In genomic region chr1:106650427-106650826, GRCm38 (mm10) we compare ENCODE assay signal across 25 mouse cellular contexts.
DNase-seq lines count a peak whose midpoint lies in the region; ATAC-seq and TF ChIP-seq lines count a peak whose summit lies in the region.
"Had no signal": no experiment of that assay in that cellular context is flagged by ENCODE, and none has a peak within 500 bp of the region (broad histone marks: within the 10 kb centered on the region; RNA-seq: fewer than 3 reads in every experiment).

No protein-coding gene starts in this region.

- no peak for DNase-seq in forebrain, postnatal 0 days
- no peak for DNase-seq in heart, adult 9 months (ENCODE audit: low spot score in 2 of 2)
- no peak for DNase-seq in embryonic facial prominence, embryonic 10.5 days (ENCODE audit: low spot score)
- no peak for DNase-seq in adipocyte (ENCODE audit: low spot score)
- DNase-seq in left cerebral cortex, postnatal 25 days (ENCODE audit: low spot score in 2 of 2): no peak
- DNase-seq: adrenal gland, postnatal 10 days; cerebellum, adult 11 months; cerebellum, adult 2 months; cerebellum, adult 9-11 months; cerebellum, postnatal 25 days; gastrocnemius, postnatal 10 days; heart, adult 11 months; heart, postnatal 36 days; kidney, adult 18-20 months had no signal

- 86% methylated on average over 4 of the region's 4 CpGs for WGBS in forebrain, postnatal 0 days
- WGBS in forebrain, embryonic 15.5 days: 79% methylated on average over 4 of the region's 4 CpGs
- WGBS in heart, embryonic 15.5 days: 71% methylated on average over 4 of the region's 4 CpGs
- 85% methylated on average over 4 of the region's 4 CpGs for WGBS in embryonic facial prominence, embryonic 10.5 days

- no peak overlapping the region for H3K9ac ChIP-seq in forebrain, postnatal 0 days
- no peak overlapping the region for H3K9ac ChIP-seq in forebrain, embryonic 15.5 days (replicated peaks)
- no peak overlapping the region for H3K9ac ChIP-seq in heart, embryonic 15.5 days
- H3K9ac ChIP-seq: forebrain, embryonic 13.5 days; heart, embryonic 13.5 days; hindbrain, embryonic 13.5 days; intestine, embryonic 15.5 days had no signal

- H3K9me3 ChIP-seq in forebrain, postnatal 0 days (ENCODE audit: low read length): no peaks in the 10 kb centered on the region
- H3K9me3 ChIP-seq in forebrain, embryonic 15.5 days: no peaks in the 10 kb centered on the region
- H3K9me3 ChIP-seq in heart, embryonic 15.5 days (replicated peaks): no peaks in the 10 kb centered on the region
- no peaks in the 10 kb centered on the region for H3K9me3 ChIP-seq in embryonic facial prominence, embryonic 10.5 days
- H3K9me3 ChIP-seq: forebrain, embryonic 10.5 days; forebrain, embryonic 13.5 days; heart, embryonic 13.5 days; hindbrain, embryonic 10.5 days; hindbrain, embryonic 13.5 days; intestine, embryonic 15.5 days had no signal

- H3K36me3 ChIP-seq in forebrain, postnatal 0 days (ENCODE audit: insufficient read depth): no peaks in the 10 kb centered on the region
- no peaks in the 10 kb centered on the region for H3K36me3 ChIP-seq in forebrain, embryonic 15.5 days
- no peaks in the 10 kb centered on the region for H3K36me3 ChIP-seq in heart, embryonic 15.5 days
- H3K36me3 ChIP-seq in embryonic facial prominence, embryonic 10.5 days (replicated peaks): no peaks in the 10 kb centered on the region
- H3K36me3 ChIP-seq: forebrain, embryonic 10.5 days; heart, embryonic 13.5 days; hindbrain, embryonic 10.5 days; hindbrain, embryonic 13.5 days; intestine, embryonic 15.5 days had no signal

- H3K4me1 ChIP-seq in forebrain, postnatal 0 days (ENCODE audit: insufficient read depth): no peaks in the 10 kb centered on the region
- H3K4me1 ChIP-seq in forebrain, embryonic 15.5 days: no peaks in the 10 kb centered on the region
- H3K4me1 ChIP-seq in heart, embryonic 15.5 days (replicated peaks): peaks cover 15% of the 10 kb centered on the region
- H3K4me1 ChIP-seq in embryonic facial prominence, embryonic 10.5 days: peaks cover 6% of the 10 kb centered on the region; the same call in 1 of the 2 replicates
- H3K4me1 ChIP-seq: intestine, embryonic 15.5 days had no signal

- H3K4me3 ChIP-seq in forebrain, postnatal 0 days (ENCODE audit: low read depth, low read length): no peak overlapping the region
- no peak overlapping the region for H3K4me3 ChIP-seq in forebrain, embryonic 15.5 days
- H3K4me3 ChIP-seq in heart, embryonic 15.5 days: no peak overlapping the region
- no peak overlapping the region for H3K4me3 ChIP-seq in embryonic facial prominence, embryonic 10.5 days
- H3K4me3 ChIP-seq: forebrain, embryonic 10.5 days; forebrain, embryonic 13.5 days; heart, embryonic 13.5 days; hindbrain, embryonic 10.5 days; hindbrain, embryonic 13.5 days; intestine, embryonic 15.5 days had no signal

- H3K4me2 ChIP-seq in forebrain, postnatal 0 days (ENCODE audit: low read depth): no peak overlapping the region
- no peak overlapping the region for H3K4me2 ChIP-seq in forebrain, embryonic 15.5 days (replicated peaks)
- no peak overlapping the region for H3K4me2 ChIP-seq in heart, embryonic 15.5 days
- H3K4me2 ChIP-seq: forebrain, embryonic 13.5 days; heart, embryonic 13.5 days; hindbrain, embryonic 13.5 days; intestine, embryonic 15.5 days had no signal

- TF ChIP-seq CTCF in forebrain, postnatal 0 days (IDR thresholded peaks at IDR 0.05; ENCODE audit: low read depth): no peak

- H3K27ac ChIP-seq in forebrain, postnatal 0 days (ENCODE audit: low read depth, low read length): 0 out of 2 replicates have a peak overlapping the region, but pooled peaks have one; percentile 21
- no peak overlapping the region for H3K27ac ChIP-seq in forebrain, embryonic 15.5 days (replicated peaks)
- no peak overlapping the region for H3K27ac ChIP-seq in heart, embryonic 15.5 days
- H3K27ac ChIP-seq in embryonic facial prominence, embryonic 10.5 days (replicated peaks): peak overlapping the region; percentile 24; the same call in 1 of the 2 replicates
- H3K27ac ChIP-seq: forebrain, embryonic 10.5 days; forebrain, embryonic 13.5 days; heart, embryonic 13.5 days; hindbrain, embryonic 10.5 days; hindbrain, embryonic 13.5 days; intestine, embryonic 15.5 days had no signal

- intact Hi-C loops in left cerebral cortex, postnatal 25 days (cut with DNase I): no loop called here

- ATAC-seq in forebrain, postnatal 0 days: no peak
- ATAC-seq in forebrain, embryonic 15.5 days (replicated peaks): no peak
- ATAC-seq in heart, embryonic 15.5 days (replicated peaks; ENCODE audit: insufficient number of reproducible peaks, insufficient read depth, low FRiP score, low read depth): 0 out of 2 replicates have a peak, but pooled peaks have one; percentile 31
- peak; percentile 15 for ATAC-seq in CD4-positive, CD25-positive, alpha-beta regulatory T cell, adult 4 months
- ATAC-seq: activated CD4-positive, CD25-positive, alpha-beta regulatory T cell, adult 4 months; forebrain, embryonic 13.5 days; hindbrain, embryonic 16.5 days; intestine, embryonic 15.5 days had no signal

- H3K27me3 ChIP-seq in forebrain, postnatal 0 days (ENCODE audit: insufficient read depth, low read length): no peaks in the 10 kb centered on the region
- H3K27me3 ChIP-seq in forebrain, embryonic 15.5 days: no peaks in the 10 kb centered on the region
- H3K27me3 ChIP-seq in heart, embryonic 15.5 days: no peaks in the 10 kb centered on the region
- H3K27me3 ChIP-seq in embryonic facial prominence, embryonic 10.5 days (replicated peaks; ENCODE audit: low read depth, poor library complexity, severe bottlenecking): no peaks in the 10 kb centered on the region
- H3K27me3 ChIP-seq: forebrain, embryonic 13.5 days; heart, embryonic 13.5 days; hindbrain, embryonic 13.5 days; intestine, embryonic 15.5 days had no signal

Comparison
In these comparisons a context has a peak if more than half of its experiments do, and no peak if none do; other contexts are left out.
1. H3K27ac ChIP-seq: peak in forebrain, postnatal 0 days (single experiment) and embryonic facial prominence, embryonic 10.5 days (single experiment); none in forebrain, embryonic 15.5 days (single experiment) and heart, embryonic 15.5 days (single experiment).
2. ATAC-seq: peak in heart, embryonic 15.5 days (single experiment) and CD4-positive, CD25-positive, alpha-beta regulatory T cell, adult 4 months (single experiment); none in forebrain, postnatal 0 days (single experiment) and forebrain, embryonic 15.5 days (single experiment).